Mouse (Mus musculus): ENCODE data around the gene Polr3b. TPM values are rescaled to one million over a fixed set of nuclear protein-coding genes. Genes with fewer than 3 reads are reported as not detected.

The Polr3b gene
- polyA plus RNA-seq, 1 experiment from 2014 or later, result 17.2 TPM

GRCm38 (mm10) chr10:84722711-84723110 lies 100.6 kb downstream of the Polr3b start:
- H3K27ac ChIP-seq, result no peak overlapping the region
- H3K9ac ChIP-seq, result no peak overlapping the region
- H3K9me3 ChIP-seq (ENCODE audit: control insufficient read depth, low read length), result no peaks in the 10 kb centered on the region
- ATAC-seq (ENCODE audit: low FRiP score) (no peak), DNase-seq (ENCODE audit: low spot score) (no peak)
- H3K27me3 ChIP-seq (ENCODE audit: control insufficient read depth, insufficient read depth, low read length), result no peaks in the 10 kb centered on the region
- no peak overlapping the region for H3K4me2 ChIP-seq (replicated peaks)
- H3K36me3 ChIP-seq (replicated peaks; ENCODE audit: control insufficient read depth, insufficient read depth), result peaks cover 36% of the 10 kb centered on the region
- no peak overlapping the region for H3K4me3 ChIP-seq (replicated peaks; ENCODE audit: low read length)
- H3K4me1 ChIP-seq (replicated peaks; ENCODE audit: control insufficient read depth, insufficient read depth, low read length), result 0 out of 2 replicates have a peak, but pooled peaks cover 4% of the 10 kb centered on the region
- WGBS, result 52% methylated on average over 12 of the region's 12 CpGs

- H3K4me2 ChIP-seq (replicated peaks), result no peak overlapping the region
- ATAC-seq (ENCODE audit: low FRiP score) (no peak; the same call in 1 of the 2 replicates), DNase-seq (ENCODE audit: low spot score) (no peak)
- H3K4me3 ChIP-seq (replicated peaks; ENCODE audit: low read length), result no peak overlapping the region
- no peak overlapping the region for H3K27ac ChIP-seq
- no peaks in the 10 kb centered on the region for H3K27me3 ChIP-seq (ENCODE audit: control insufficient read depth, insufficient read depth, low read length)
- 90% methylated on average over 12 of the region's 12 CpGs for WGBS
- no peaks in the 10 kb centered on the region for H3K9me3 ChIP-seq (ENCODE audit: control insufficient read depth, low read length)
- H3K4me1 ChIP-seq (replicated peaks; ENCODE audit: control insufficient read depth, insufficient read depth, low read length), result 0 out of 2 replicates have a peak, but pooled peaks cover 4% of the 10 kb centered on the region
- H3K36me3 ChIP-seq (replicated peaks; ENCODE audit: control insufficient read depth, insufficient read depth), result peaks cover 20% of the 10 kb centered on the region; the same call in 1 of the 2 replicates
- no peak overlapping the region for H3K9ac ChIP-seq
Measured at GRCm38 (mm10) chr10:84727005-84727404, 104.9 kb downstream of the Polr3b start.

GRCm38 (mm10) chr10:84727760-84728159 lies 105.7 kb downstream of the Polr3b start:
- Histone ChIP-seq H3K27me3 (ENCODE audit: control insufficient read depth, insufficient read depth, low read length) (no peaks in the 10 kb centered on the region), H3K36me3 (replicated peaks; ENCODE audit: control insufficient read depth, insufficient read depth) (peaks cover 20% of the 10 kb centered on the region; the same call in 1 of the 2 replicates), H3K9ac (no peak overlapping the region), H3K4me2 (replicated peaks) (no peak overlapping the region), H3K4me1 (replicated peaks; ENCODE audit: control insufficient read depth, insufficient read depth, low read length) (no peaks in the 10 kb centered on the region), H3K9me3 (ENCODE audit: control insufficient read depth, low read length) (no peaks in the 10 kb centered on the region), H3K4me3 (replicated peaks; ENCODE audit: low read length) (no peak overlapping the region), H3K27ac (no peak overlapping the region)
- no peak for DNase-seq (ENCODE audit: low spot score)
- no peak for ATAC-seq (ENCODE audit: low FRiP score)
- 84% methylated on average over 4 of the region's 4 CpGs for WGBS

GRCm38 (mm10) chr10:84730078-84730477 lies 108.0 kb downstream of the Polr3b start:
- Histone ChIP-seq H3K4me3 (replicated peaks; ENCODE audit: low read length) (no peak overlapping the region), H3K4me2 (replicated peaks) (no peak overlapping the region), H3K9ac (no peak overlapping the region), H3K9me3 (ENCODE audit: control insufficient read depth, low read length) (no peaks in the 10 kb centered on the region), H3K36me3 (replicated peaks; ENCODE audit: control insufficient read depth, insufficient read depth) (peaks cover 20% of the 10 kb centered on the region; the same call in 1 of the 2 replicates), H3K27me3 (ENCODE audit: control insufficient read depth, insufficient read depth, low read length) (no peaks in the 10 kb centered on the region), H3K4me1 (replicated peaks; ENCODE audit: control insufficient read depth, insufficient read depth, low read length) (no peaks in the 10 kb centered on the region), H3K27ac (no peak overlapping the region)
- 85% methylated on average over 3 of the region's 3 CpGs for WGBS
- no peak for ATAC-seq (ENCODE audit: low FRiP score)
- DNase-seq (ENCODE audit: low spot score), result no peak

GRCm38 (mm10) chr10:84730956-84731355 lies 108.9 kb downstream of the Polr3b start:
- no peak overlapping the region for H3K27ac ChIP-seq
- 95% methylated on average over 9 of the region's 9 CpGs for WGBS
- H3K4me3 ChIP-seq (replicated peaks; ENCODE audit: low read length), result no peak overlapping the region
- no peaks in the 10 kb centered on the region for H3K4me1 ChIP-seq (replicated peaks; ENCODE audit: control insufficient read depth, insufficient read depth, low read length)
- H3K9ac ChIP-seq, result no peak overlapping the region
- no peaks in the 10 kb centered on the region for H3K9me3 ChIP-seq (ENCODE audit: control insufficient read depth, low read length)
- ATAC-seq (ENCODE audit: low FRiP score) (no peak), DNase-seq (ENCODE audit: low spot score) (no peak)
- no peaks in the 10 kb centered on the region for H3K27me3 ChIP-seq (ENCODE audit: control insufficient read depth, insufficient read depth, low read length)
- peaks cover 15% of the 10 kb centered on the region; the same call in 1 of the 2 replicates for H3K36me3 ChIP-seq (replicated peaks; ENCODE audit: control insufficient read depth, insufficient read depth)
- no peak overlapping the region for H3K4me2 ChIP-seq (replicated peaks)

GRCm38 (mm10) chr10:84733511-84733910 lies 111.4 kb downstream of the Polr3b start:
- H3K36me3 ChIP-seq (replicated peaks; ENCODE audit: control insufficient read depth, insufficient read depth), result no peaks in the 10 kb centered on the region
- H3K9me3 ChIP-seq (ENCODE audit: control insufficient read depth, low read length), result no peaks in the 10 kb centered on the region
- H3K4me1 ChIP-seq (replicated peaks; ENCODE audit: control insufficient read depth, insufficient read depth, low read length), result no peaks in the 10 kb centered on the region
- ATAC-seq (ENCODE audit: low FRiP score), result no peak
- H3K27me3 ChIP-seq (ENCODE audit: control insufficient read depth, insufficient read depth, low read length), result no peaks in the 10 kb centered on the region
- H3K9ac ChIP-seq, result no peak overlapping the region
- no peak for DNase-seq (ENCODE audit: low spot score)
- H3K4me2 ChIP-seq (replicated peaks), result no peak overlapping the region
- WGBS, result 65% methylated on average over 6 of the region's 6 CpGs
- no peak overlapping the region for H3K27ac ChIP-seq
- no peak overlapping the region for H3K4me3 ChIP-seq (replicated peaks; ENCODE audit: low read length)

- no peaks in the 10 kb centered on the region for H3K9me3 ChIP-seq (ENCODE audit: control insufficient read depth, low read length)
- H3K27me3 ChIP-seq (ENCODE audit: control insufficient read depth, insufficient read depth, low read length), result peaks cover 49% of the 10 kb centered on the region
- ATAC-seq (ENCODE audit: low FRiP score) (peak; percentile 67), DNase-seq (ENCODE audit: low spot score) (peak; percentile 66)
- H3K27ac ChIP-seq, result peak overlapping the region; percentile 83
- 1% methylated on average over 57 of the region's 66 CpGs for WGBS
- H3K4me1 ChIP-seq (replicated peaks; ENCODE audit: control insufficient read depth, insufficient read depth, low read length), result peaks cover 28% of the 10 kb centered on the region
- peak overlapping the region; percentile 42 for H3K4me3 ChIP-seq (replicated peaks; ENCODE audit: low read length)
- no peaks in the 10 kb centered on the region for H3K36me3 ChIP-seq (replicated peaks; ENCODE audit: control insufficient read depth, insufficient read depth)
- H3K9ac ChIP-seq, result peak overlapping the region; percentile 65
- H3K4me2 ChIP-seq (replicated peaks), result peak overlapping the region; percentile 79
Measured at GRCm38 (mm10) chr10:84754851-84755785, 133.0 kb downstream of the Polr3b start.

- peak within 1 kb of the TSS; percentile 42 for H3K4me3 ChIP-seq (replicated peaks; ENCODE audit: low read length)
- peaks cover 35% of the 10 kb centered on the region for H3K4me1 ChIP-seq (replicated peaks; ENCODE audit: control insufficient read depth, insufficient read depth, low read length)
- peak; percentile 70 for ATAC-seq (ENCODE audit: low FRiP score)
- under 1% methylated on average over 24 of the region's 24 CpGs for WGBS
- H3K9ac ChIP-seq, result peak within 1 kb of the TSS; percentile 65
- peak within 1 kb of the TSS; percentile 83 for H3K27ac ChIP-seq
- no peaks in the 10 kb centered on the region for H3K9me3 ChIP-seq (ENCODE audit: control insufficient read depth, low read length)
- H3K4me2 ChIP-seq (replicated peaks), result peak within 1 kb of the TSS; percentile 79
- peaks cover 49% of the 10 kb centered on the region for H3K27me3 ChIP-seq (ENCODE audit: control insufficient read depth, insufficient read depth, low read length)
- DNase-seq (ENCODE audit: low spot score), result peak; percentile 76
- H3K36me3 ChIP-seq (replicated peaks; ENCODE audit: control insufficient read depth, insufficient read depth), result no peaks in the 10 kb centered on the region
Measured at GRCm38 (mm10) chr10:84755786-84756203, 133.7 kb downstream of the Polr3b start, which contains the start of gene Rfx4. TSS of gene Rfx4 (plus strand) at chr10:84756062.

- Histone ChIP-seq H3K9me3 (ENCODE audit: control insufficient read depth, low read length) (no peaks in the 10 kb centered on the region), H3K27ac (peak overlapping the region; percentile 83), H3K36me3 (replicated peaks; ENCODE audit: control insufficient read depth, insufficient read depth) (no peaks in the 10 kb centered on the region), H3K4me3 (replicated peaks; ENCODE audit: low read length) (peak overlapping the region; percentile 42), H3K9ac (peak overlapping the region; percentile 65), H3K4me1 (replicated peaks; ENCODE audit: control insufficient read depth, insufficient read depth, low read length) (peaks cover 35% of the 10 kb centered on the region), H3K4me2 (replicated peaks) (peak overlapping the region; percentile 79), H3K27me3 (ENCODE audit: control insufficient read depth, insufficient read depth, low read length) (peaks cover 49% of the 10 kb centered on the region)
- ATAC-seq (ENCODE audit: low FRiP score) (no peak), DNase-seq (ENCODE audit: low spot score) (peak; percentile 56)
- 0% methylated on average over 42 of the region's 42 CpGs for WGBS
Measured at GRCm38 (mm10) chr10:84756435-84757095, 134.5 kb downstream of the Polr3b start.
